Mouse (Mus musculus): ENCODE measurements around the gene Papss2. TPM values are rescaled to one million over a fixed set of nuclear protein-coding genes. Genes with fewer than 3 reads are reported as not detected.

The Papss2 gene
- polyA plus RNA-seq, 1 experiment from 2014 or later, result 3.5 TPM

DNA sequence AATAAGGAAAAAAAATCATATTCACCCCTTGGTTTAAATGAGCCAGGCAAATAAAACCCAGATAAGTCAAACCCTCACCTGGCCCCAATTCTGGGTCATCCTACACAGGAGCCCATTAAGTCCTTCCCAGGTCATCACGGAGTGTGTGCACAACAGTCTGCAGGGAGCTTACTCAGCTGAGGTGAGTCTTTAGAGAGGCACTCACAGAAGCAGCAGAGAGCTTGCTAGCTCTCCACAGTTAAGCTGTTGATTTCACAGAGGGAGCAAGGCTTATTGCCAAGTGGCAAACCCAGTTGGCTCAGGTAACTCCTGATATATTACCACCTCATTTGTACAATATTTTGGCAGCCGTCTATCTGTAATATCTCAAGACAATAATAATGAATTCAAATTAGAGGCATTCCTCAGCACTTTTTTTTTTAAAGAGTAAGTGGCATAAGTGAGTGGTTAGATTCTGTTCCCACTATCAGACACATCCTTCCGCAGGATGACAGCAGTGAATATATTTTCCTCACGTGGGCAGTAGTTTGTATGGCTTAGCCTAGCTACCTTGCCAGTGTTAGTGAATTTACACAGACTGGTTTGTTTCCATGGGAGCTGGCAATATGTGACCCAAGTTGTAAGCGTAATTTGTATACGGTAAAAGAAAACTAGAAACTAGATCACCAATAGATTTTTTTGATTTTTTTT lies 9.1 kb downstream of the Papss2 start:
- ATAC-seq (replicated peaks; ENCODE audit: low FRiP score), result no peak

GRCm38 (mm10) chr19:32606227-32606827 lies 10.7 kb downstream of the Papss2 start:
- WGBS, result 82% methylated on average over 4 of the region's 4 CpGs
- ATAC-seq (replicated peaks; ENCODE audit: low FRiP score) (no peak), DNase-seq (ENCODE audit: low spot score) (no peak)
- Histone ChIP-seq H3K27me3 (replicated peaks; ENCODE audit: control insufficient read depth, insufficient read depth, low read length) (no peaks in the 10 kb centered on the region), H3K36me3 (ENCODE audit: control insufficient read depth, insufficient read depth, low read length) (no peaks in the 10 kb centered on the region), H3K27ac (ENCODE audit: low read depth, low read length) (no peak overlapping the region), H3K4me3 (ENCODE audit: low read depth, low read length) (no peak overlapping the region), H3K9me3 (ENCODE audit: control insufficient read depth, low read length) (no peaks in the 10 kb centered on the region), H3K4me1 (replicated peaks; ENCODE audit: control insufficient read depth, insufficient read depth, low read length) (no peaks in the 10 kb centered on the region), H3K4me2 (no peak overlapping the region), H3K9ac (ENCODE audit: low read depth, low read length) (no peak overlapping the region)

More for the DNA sequence above, 9.1 kb downstream of the Papss2 start:
- Histone ChIP-seq H3K36me3 (ENCODE audit: control insufficient read depth, insufficient read depth, low read length) (no peaks in the 10 kb centered on the region), H3K4me3 (ENCODE audit: low read depth, low read length) (no peak overlapping the region), H3K27ac (ENCODE audit: low read depth, low read length) (no peak overlapping the region), H3K9ac (ENCODE audit: low read depth, low read length) (no peak overlapping the region), H3K9me3 (ENCODE audit: control insufficient read depth, low read length) (no peaks in the 10 kb centered on the region), H3K4me1 (replicated peaks; ENCODE audit: control insufficient read depth, insufficient read depth, low read length) (no peaks in the 10 kb centered on the region), H3K27me3 (replicated peaks; ENCODE audit: control insufficient read depth, insufficient read depth, low read length) (no peaks in the 10 kb centered on the region), H3K4me2 (no peak overlapping the region)
- 84% methylated on average over 6 of the region's 6 CpGs for WGBS
- DNase-seq (ENCODE audit: low spot score), result no peak

GRCm38 (mm10) chr19:32607036-32607435 lies 11.4 kb downstream of the Papss2 start:
- ATAC-seq (replicated peaks; ENCODE audit: low FRiP score), result no peak
- Histone ChIP-seq H3K9ac (ENCODE audit: low read depth, low read length) (no peak overlapping the region), H3K27ac (ENCODE audit: low read depth, low read length) (no peak overlapping the region), H3K4me2 (no peak overlapping the region), H3K36me3 (ENCODE audit: control insufficient read depth, insufficient read depth, low read length) (no peaks in the 10 kb centered on the region), H3K27me3 (replicated peaks; ENCODE audit: control insufficient read depth, insufficient read depth, low read length) (no peaks in the 10 kb centered on the region), H3K4me3 (ENCODE audit: low read depth, low read length) (no peak overlapping the region), H3K9me3 (ENCODE audit: control insufficient read depth, low read length) (no peaks in the 10 kb centered on the region), H3K4me1 (replicated peaks; ENCODE audit: control insufficient read depth, insufficient read depth, low read length) (no peaks in the 10 kb centered on the region)
- WGBS, result 76% methylated on average over 8 of the region's 8 CpGs
- DNase-seq (ENCODE audit: low spot score), result no peak

DNA sequence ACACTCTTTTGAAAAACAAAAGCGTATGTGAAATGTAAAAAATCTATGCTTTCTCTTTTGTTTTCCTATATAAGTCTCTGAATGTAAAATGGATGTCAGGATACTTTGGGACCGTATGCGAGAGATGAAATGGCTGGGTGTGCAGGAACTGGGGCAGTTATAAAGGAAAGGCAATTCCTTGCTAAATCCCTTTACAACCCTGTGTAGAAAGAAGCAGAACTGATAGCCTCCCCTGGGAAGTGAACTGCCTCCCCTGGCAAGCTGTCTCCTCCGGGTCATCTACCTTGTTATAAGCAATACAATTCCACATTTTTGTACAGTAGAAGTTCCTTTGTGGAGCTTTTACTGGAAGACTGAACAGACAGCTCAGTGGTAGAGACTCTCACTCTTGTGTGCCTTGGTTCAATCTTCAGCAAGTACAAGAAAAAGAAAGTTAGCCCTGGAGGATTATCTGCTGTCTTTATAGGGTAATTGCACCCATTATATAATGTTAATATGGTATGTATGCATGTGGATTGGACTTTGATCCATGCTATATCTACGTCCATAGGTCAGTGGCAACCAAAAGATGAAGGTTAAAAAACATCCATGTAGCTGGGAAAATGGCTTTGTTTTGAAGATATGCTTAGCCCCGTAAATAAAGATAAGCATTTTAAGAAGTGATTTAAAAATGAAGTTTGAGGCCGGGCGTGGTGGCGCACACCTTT lies 15.9 kb downstream of the Papss2 start:
- WGBS, result 86% methylated on average over 9 of the region's 9 CpGs
- no peak for ATAC-seq (replicated peaks; ENCODE audit: low FRiP score)
- Histone ChIP-seq H3K9me3 (ENCODE audit: control insufficient read depth, low read length) (no peaks in the 10 kb centered on the region), H3K4me1 (replicated peaks; ENCODE audit: control insufficient read depth, insufficient read depth, low read length) (no peaks in the 10 kb centered on the region), H3K4me2 (no peak overlapping the region), H3K27ac (ENCODE audit: low read depth, low read length) (no peak overlapping the region), H3K27me3 (replicated peaks; ENCODE audit: control insufficient read depth, insufficient read depth, low read length) (no peaks in the 10 kb centered on the region), H3K9ac (ENCODE audit: low read depth, low read length) (no peak overlapping the region), H3K36me3 (ENCODE audit: control insufficient read depth, insufficient read depth, low read length) (no peaks in the 10 kb centered on the region), H3K4me3 (ENCODE audit: low read depth, low read length) (no peak overlapping the region)
- DNase-seq (ENCODE audit: low spot score), result no peak

- Histone ChIP-seq H3K36me3 (ENCODE audit: control insufficient read depth, insufficient read depth, low read length) (no peaks in the 10 kb centered on the region), H3K4me3 (ENCODE audit: low read depth, low read length) (no peak overlapping the region), H3K27ac (ENCODE audit: low read depth, low read length) (no peak overlapping the region), H3K9ac (ENCODE audit: low read depth, low read length) (no peak overlapping the region), H3K4me2 (no peak overlapping the region), H3K9me3 (ENCODE audit: control insufficient read depth, low read length) (no peaks in the 10 kb centered on the region), H3K4me1 (replicated peaks; ENCODE audit: control insufficient read depth, insufficient read depth, low read length) (no peaks in the 10 kb centered on the region), H3K27me3 (replicated peaks; ENCODE audit: control insufficient read depth, insufficient read depth, low read length) (no peaks in the 10 kb centered on the region)
- ATAC-seq (replicated peaks; ENCODE audit: low FRiP score), result no peak
- no peak for DNase-seq (ENCODE audit: low spot score)
- 80% methylated on average over 12 of the region's 12 CpGs for WGBS
Observed at GRCm38 (mm10) chr19:32614046-32614771, 18.6 kb downstream of the Papss2 start.

- no peak for ATAC-seq (replicated peaks; ENCODE audit: low FRiP score)
- H3K36me3 ChIP-seq (ENCODE audit: control insufficient read depth, insufficient read depth, low read length), result no peaks in the 10 kb centered on the region
- no peaks in the 10 kb centered on the region for H3K27me3 ChIP-seq (replicated peaks; ENCODE audit: control insufficient read depth, insufficient read depth, low read length)
- no peak overlapping the region for H3K4me3 ChIP-seq (ENCODE audit: low read depth, low read length)
- H3K27ac ChIP-seq (ENCODE audit: low read depth, low read length), result no peak overlapping the region
- H3K4me1 ChIP-seq (replicated peaks; ENCODE audit: control insufficient read depth, insufficient read depth, low read length), result no peaks in the 10 kb centered on the region
- H3K4me2 ChIP-seq, result no peak overlapping the region
- H3K9me3 ChIP-seq (ENCODE audit: control insufficient read depth, low read length), result no peaks in the 10 kb centered on the region
- DNase-seq (ENCODE audit: low spot score), result no peak
- 83% methylated on average over 2 of the region's 2 CpGs for WGBS
- no peak overlapping the region for H3K9ac ChIP-seq (ENCODE audit: low read depth, low read length)
Observed at GRCm38 (mm10) chr19:32614772-32615099, 19.1 kb downstream of the Papss2 start.

DNA sequence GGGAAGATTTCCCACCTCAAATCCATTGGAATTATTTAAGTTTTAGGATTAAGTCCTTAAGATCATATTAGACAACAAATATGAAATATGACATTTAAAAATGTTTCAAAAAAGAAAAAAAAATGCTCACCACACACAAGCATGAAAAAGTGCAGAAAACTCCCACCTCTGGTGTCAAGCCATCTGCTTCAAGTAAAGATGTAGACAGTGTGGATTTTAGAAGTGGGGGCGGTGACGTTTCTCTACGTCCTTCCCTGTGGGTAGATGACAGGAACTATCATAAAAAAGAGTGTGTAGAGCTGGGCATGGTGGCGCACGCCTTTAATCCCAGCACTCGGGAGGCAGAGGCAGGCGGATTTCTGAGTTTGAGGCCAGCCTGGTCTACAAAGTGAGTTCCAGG lies 21.1 kb downstream of the Papss2 start:
- no peak overlapping the region for H3K4me3 ChIP-seq (ENCODE audit: low read depth, low read length)
- H3K4me2 ChIP-seq, result no peak overlapping the region
- DNase-seq (ENCODE audit: low spot score) (no peak), ATAC-seq (replicated peaks; ENCODE audit: low FRiP score) (no peak)
- no peak overlapping the region for H3K9ac ChIP-seq (ENCODE audit: low read depth, low read length)
- no peaks in the 10 kb centered on the region for H3K27me3 ChIP-seq (replicated peaks; ENCODE audit: control insufficient read depth, insufficient read depth, low read length)
- H3K9me3 ChIP-seq (ENCODE audit: control insufficient read depth, low read length), result no peaks in the 10 kb centered on the region
- H3K4me1 ChIP-seq (replicated peaks; ENCODE audit: control insufficient read depth, insufficient read depth, low read length), result no peaks in the 10 kb centered on the region
- H3K27ac ChIP-seq (ENCODE audit: low read depth, low read length), result no peak overlapping the region
- 88% methylated on average over 7 of the region's 7 CpGs for WGBS
- H3K36me3 ChIP-seq (ENCODE audit: control insufficient read depth, insufficient read depth, low read length), result no peaks in the 10 kb centered on the region

DNA sequence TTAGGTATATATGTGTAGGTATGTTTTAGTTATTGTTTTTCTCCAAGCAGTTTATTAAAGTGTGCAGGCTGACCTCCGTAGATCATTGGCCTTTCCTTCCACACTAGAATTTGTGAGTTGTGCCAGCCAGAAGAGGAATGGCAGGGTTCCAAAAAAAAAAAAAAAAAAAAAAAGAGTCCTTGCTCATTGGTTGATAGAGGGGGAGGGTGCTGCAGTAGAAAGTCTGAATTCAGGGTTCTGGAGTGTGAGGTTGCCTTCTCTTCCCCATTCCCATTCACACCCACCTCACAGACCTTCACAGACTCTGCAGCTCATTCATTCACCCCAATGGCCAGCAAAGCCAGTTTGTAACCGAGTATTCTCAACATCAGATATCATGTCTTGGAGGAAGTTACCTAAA lies 24.1 kb downstream of the Papss2 start:
- ATAC-seq (replicated peaks; ENCODE audit: low FRiP score) (no peak), DNase-seq (ENCODE audit: low spot score) (no peak)
- no peak overlapping the region for H3K4me3 ChIP-seq (ENCODE audit: low read depth, low read length)
- H3K4me1 ChIP-seq (replicated peaks; ENCODE audit: control insufficient read depth, insufficient read depth, low read length), result no peaks in the 10 kb centered on the region
- no peak overlapping the region for H3K4me2 ChIP-seq
- 86% methylated on average over 2 of the region's 2 CpGs for WGBS
- H3K27ac ChIP-seq (ENCODE audit: low read depth, low read length), result no peak overlapping the region
- no peaks in the 10 kb centered on the region for H3K27me3 ChIP-seq (replicated peaks; ENCODE audit: control insufficient read depth, insufficient read depth, low read length)
- no peaks in the 10 kb centered on the region for H3K9me3 ChIP-seq (ENCODE audit: control insufficient read depth, low read length)
- no peak overlapping the region for H3K9ac ChIP-seq (ENCODE audit: low read depth, low read length)
- no peaks in the 10 kb centered on the region for H3K36me3 ChIP-seq (ENCODE audit: control insufficient read depth, insufficient read depth, low read length)
